Mouse (Mus musculus) midbrain, embryonic 12.5 days (tissue): ENCODE data around the gene Prmt8. TPM values are rescaled to one million over a fixed set of nuclear protein-coding genes. Genes with fewer than 3 reads are reported as not detected.
A peak's percentile ranks its signal among the peaks of the same experiment; 100 is the strongest.

Experiments used
- ATAC-seq: fragments of 200-750 bp; cut with Nextera tagmentation; 2 replicates; pipeline ENCODE4 v1.8.0; 2017; ENCODE audit warnings: low read depth, moderate TSS enrichment, moderate library complexity; ENCODE audit not compliant: low FRiP score
- H3K27ac ChIP-seq: fragments of 300-500 bp; sonication (generic); replicated peaks from 2 replicates; pipeline ENCODE4 v1.5.1; 2016; ENCODE audit warnings: mild to moderate bottlenecking
- H3K27me3 ChIP-seq: fragments of 300-500 bp; sonication (generic); 2 replicates; pipeline ENCODE4 v1.6.1; 2016; ENCODE audit warnings: mild to moderate bottlenecking
- H3K36me3 ChIP-seq: fragments of 300-500 bp; sonication (generic); 2 replicates; pipeline ENCODE4 v1.6.1; 2016
- H3K4me1 ChIP-seq: fragments of 300-500 bp; sonication (generic); 2 replicates; pipeline ENCODE4 v1.6.1; 2016
- H3K4me2 ChIP-seq: fragments of 300-500 bp; sonication (generic); replicated peaks from 2 replicates; pipeline ENCODE4 v1.6.1; 2016; ENCODE audit warnings: mild to moderate bottlenecking, moderate library complexity
- H3K4me3 ChIP-seq: fragments of 300-500 bp; sonication (generic); 2 replicates; pipeline ENCODE4 v1.5.1; 2016; ENCODE audit warnings: mild to moderate bottlenecking
- H3K9ac ChIP-seq: fragments of 300-500 bp; sonication (generic); replicated peaks from 2 replicates; pipeline ENCODE4 v1.6.1; 2016; ENCODE audit warnings: mild to moderate bottlenecking, moderate library complexity
- H3K9me3 ChIP-seq: fragments of 300-500 bp; sonication (generic); 2 replicates; pipeline ENCODE4 v1.6.1; 2016; ENCODE audit warnings: mild to moderate bottlenecking
- WGBS: fragments of 180-500 bp; shearing (Covaris S2); methylation state at CpG from one replicate; pipeline ENCODE4 v1.1.7; 2016; 5-methylcytosine and 5-hydroxymethylcytosine counted together
- polyA plus RNA-seq: library from polyadenylated mRNA; unstranded; fragments of >200 nt; fragmentation: Nextera tagmentation; extraction: Ambion mirVana; gene quantifications from 2 replicates; pipeline ENCODE4 v1.2.1, GENCODE M21; 2016

The Prmt8 gene
- polyA plus RNA-seq, 1 experiment from 2014 or later = 31.3 TPM

DNA sequence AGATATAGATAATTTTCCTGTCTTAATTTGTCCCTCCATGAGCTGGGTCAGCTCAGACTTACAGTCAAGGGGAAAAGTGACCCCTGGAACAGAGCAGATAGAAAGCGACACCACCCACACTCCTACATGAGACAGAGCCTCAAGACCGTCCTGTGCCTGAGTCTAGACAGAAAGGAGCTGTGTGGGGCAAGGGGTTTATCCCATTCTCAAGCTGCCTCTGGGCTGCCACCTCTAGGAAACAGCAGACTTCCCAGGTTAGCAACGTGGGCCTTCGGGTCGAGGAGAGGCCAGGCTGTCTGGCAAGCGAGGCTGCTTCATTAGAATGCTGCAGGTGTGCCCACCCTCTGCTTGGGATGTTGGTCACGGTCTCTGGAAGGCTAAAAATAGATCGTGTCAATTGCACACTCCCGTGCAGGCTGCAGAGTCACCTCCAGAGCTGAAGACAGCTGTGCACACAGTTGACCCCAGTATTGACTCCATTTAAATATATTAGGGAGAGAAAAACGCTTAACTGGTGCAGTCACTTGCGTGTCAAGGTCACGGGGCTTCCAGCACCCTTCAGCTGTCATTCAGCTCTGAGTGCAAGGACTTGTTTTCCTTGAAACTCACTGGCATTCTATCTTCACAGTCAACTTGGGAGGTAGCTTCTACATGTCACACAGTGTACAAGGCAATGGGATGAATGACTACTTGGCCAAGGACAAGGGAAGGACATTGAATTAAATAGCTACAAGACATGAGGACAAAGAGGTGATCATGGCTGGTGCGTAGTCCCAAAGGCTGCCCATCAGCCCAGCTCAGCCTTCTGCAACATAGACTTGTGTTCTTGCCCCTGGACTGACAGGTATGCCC lies 33.9 kb downstream of the Prmt8 start:
- no peaks in the 10 kb centered on the region for H3K27me3 ChIP-seq
- H3K36me3 ChIP-seq = 0 out of 2 replicates have a peak, but pooled peaks cover 3% of the 10 kb centered on the region
- H3K9ac ChIP-seq = no peak overlapping the region
- peak; percentile 79 for ATAC-seq
- H3K9me3 ChIP-seq = no peaks in the 10 kb centered on the region
- peak overlapping the region; percentile 60 for H3K27ac ChIP-seq
- 44% methylated on average over 13 of the region's 13 CpGs for WGBS
- peaks cover 13% of the 10 kb centered on the region for H3K4me1 ChIP-seq
- H3K4me3 ChIP-seq = no peak overlapping the region
- peak overlapping the region; percentile 8; the same call in 1 of the 2 replicates for H3K4me2 ChIP-seq

DNA sequence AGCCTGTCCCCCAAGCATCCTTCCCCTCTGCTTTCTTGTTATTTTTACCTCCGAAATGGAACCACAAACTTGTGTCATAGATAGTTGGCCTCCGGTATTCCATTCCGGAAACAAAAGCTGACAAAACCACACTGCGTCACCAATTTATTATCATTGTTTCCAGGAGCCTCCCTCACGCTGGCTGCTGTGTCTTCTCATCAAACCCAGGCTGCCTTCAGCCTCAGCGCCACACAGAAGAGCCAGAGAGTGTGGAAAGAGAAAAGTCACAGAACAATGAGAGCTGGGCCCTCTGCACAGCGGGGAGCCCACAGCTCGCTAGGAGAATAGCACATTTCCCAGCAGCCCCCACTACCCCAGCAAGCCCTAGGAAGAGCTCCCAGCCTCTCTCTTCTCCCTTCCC lies 46.1 kb downstream of the Prmt8 start:
- no peak overlapping the region for H3K9ac ChIP-seq
- H3K36me3 ChIP-seq = no peaks in the 10 kb centered on the region; the same call in 1 of the 2 replicates
- ATAC-seq = 0 out of 2 replicates have a peak, but pooled peaks have one; percentile 42
- H3K27me3 ChIP-seq = no peaks in the 10 kb centered on the region; the same call in 1 of the 2 replicates
- no peak overlapping the region; the same call in 1 of the 2 replicates for H3K27ac ChIP-seq
- no peak overlapping the region for H3K4me3 ChIP-seq
- H3K9me3 ChIP-seq = no peaks in the 10 kb centered on the region
- 30% methylated on average over 8 of the region's 8 CpGs for WGBS
- peak overlapping the region; percentile 7; the same call in 1 of the 2 replicates for H3K4me2 ChIP-seq
- H3K4me1 ChIP-seq = peaks cover 17% of the 10 kb centered on the region

DNA sequence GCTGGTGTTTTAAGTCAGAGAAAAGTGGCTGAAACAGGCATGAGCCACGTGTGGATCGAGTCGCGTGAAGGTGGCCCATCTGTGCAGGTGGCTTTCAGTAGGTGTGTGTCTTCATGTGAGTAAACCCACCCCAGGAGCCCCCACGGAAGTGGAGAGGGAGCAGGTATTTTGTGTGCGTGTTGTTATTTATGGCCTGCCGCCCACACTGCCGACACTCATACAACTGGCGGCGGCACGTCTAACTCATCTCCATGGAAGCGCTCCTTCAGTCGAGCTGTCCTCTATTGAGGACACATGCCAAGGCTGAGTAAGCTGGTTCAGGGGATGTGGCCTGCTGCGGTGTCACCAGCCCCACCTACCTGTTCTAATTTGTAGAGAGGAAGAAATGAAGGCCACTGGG lies 49.4 kb downstream of the Prmt8 start:
- H3K27ac ChIP-seq = no peak overlapping the region; the same call in 1 of the 2 replicates
- ATAC-seq = no peak
- H3K9me3 ChIP-seq = no peaks in the 10 kb centered on the region
- H3K36me3 ChIP-seq = no peaks in the 10 kb centered on the region
- no peak overlapping the region for H3K4me2 ChIP-seq
- H3K4me3 ChIP-seq = no peak overlapping the region
- WGBS = 84% methylated on average over 14 of the region's 14 CpGs
- H3K9ac ChIP-seq = no peak overlapping the region
- H3K27me3 ChIP-seq = no peaks in the 10 kb centered on the region; the same call in 1 of the 2 replicates
- peaks cover 35% of the 10 kb centered on the region for H3K4me1 ChIP-seq

DNA sequence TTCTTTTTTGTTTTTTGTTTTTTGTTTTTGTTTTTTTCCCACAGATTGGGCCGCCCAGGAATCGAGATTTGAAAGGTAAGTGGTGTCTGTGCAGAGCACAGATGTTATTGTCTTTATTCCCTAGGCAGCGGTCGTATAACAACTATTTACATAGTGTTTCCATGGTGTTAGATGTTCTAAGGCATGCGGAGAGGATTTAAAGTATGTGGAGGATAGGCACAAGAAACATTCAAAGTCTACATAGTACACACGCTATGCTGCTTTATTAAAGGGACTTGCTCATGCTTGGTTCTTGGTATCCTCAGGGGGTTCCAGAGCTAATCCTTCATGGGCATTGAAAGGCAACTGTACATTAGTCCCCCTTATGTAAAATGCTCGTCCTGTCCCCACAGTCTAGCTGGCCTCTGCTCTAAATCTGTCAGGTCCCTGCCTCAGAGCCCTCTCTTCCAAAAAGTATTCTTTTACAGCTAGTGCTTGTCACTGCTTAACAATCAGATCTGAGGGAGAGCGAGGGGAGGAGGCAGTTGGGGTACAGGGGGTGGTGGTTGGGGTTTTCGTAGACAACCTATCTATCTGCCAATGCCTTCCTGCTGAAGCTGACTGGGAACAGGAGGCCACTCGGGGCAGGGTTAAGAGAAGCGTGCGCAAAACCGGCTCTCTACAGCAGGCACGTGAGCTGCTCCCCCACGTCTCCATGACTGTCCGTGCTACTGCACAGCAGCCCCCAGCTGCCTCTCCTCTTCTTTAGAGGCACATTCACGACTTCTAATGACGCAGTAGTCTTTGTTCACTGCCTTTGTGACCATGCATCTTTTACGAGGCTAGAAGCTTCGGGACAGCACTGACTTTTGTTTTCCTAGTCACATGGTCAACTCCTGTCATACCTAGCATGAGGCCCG lies 51.8 kb downstream of the Prmt8 start:
- Histone ChIP-seq H3K36me3 (0 out of 2 replicates have a peak, but pooled peaks cover 2% of the 10 kb centered on the region), H3K9ac (no peak overlapping the region), H3K4me2 (peak overlapping the region; percentile 36), H3K4me1 (peaks cover 23% of the 10 kb centered on the region), H3K4me3 (no peak overlapping the region), H3K9me3 (no peaks in the 10 kb centered on the region), H3K27me3 (no peaks in the 10 kb centered on the region; the same call in 1 of the 2 replicates), H3K27ac (peak overlapping the region; percentile 84)
- peak; percentile 81 for ATAC-seq
- WGBS = 18% methylated on average over 21 of the region's 21 CpGs

DNA sequence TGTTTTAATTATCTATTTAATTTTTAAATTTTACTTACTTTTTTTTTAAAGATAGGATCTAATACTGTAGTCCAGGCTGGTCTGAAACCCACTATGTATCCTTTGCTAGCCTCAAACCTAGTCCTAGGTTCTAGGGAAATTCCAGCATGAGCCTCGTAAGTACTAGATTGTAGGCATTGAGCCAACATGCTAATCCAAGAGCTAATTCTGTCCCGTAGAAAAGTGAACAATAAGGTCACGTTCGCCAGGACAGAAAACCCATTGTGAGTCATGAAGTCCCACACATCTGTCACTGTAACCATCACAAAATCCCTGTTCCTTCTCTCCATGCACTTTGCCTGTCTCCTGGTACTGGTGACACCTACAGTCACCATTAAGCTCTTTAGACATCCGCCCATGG lies 53.8 kb downstream of the Prmt8 start:
- Histone ChIP-seq H3K27me3 (peaks cover 12% of the 10 kb centered on the region), H3K4me1 (peaks cover 23% of the 10 kb centered on the region), H3K4me2 (no peak overlapping the region), H3K9me3 (no peaks in the 10 kb centered on the region), H3K36me3 (0 out of 2 replicates have a peak, but pooled peaks cover 5% of the 10 kb centered on the region), H3K27ac (no peak overlapping the region), H3K4me3 (no peak overlapping the region), H3K9ac (no peak overlapping the region)
- WGBS = 65% methylated on average over 5 of the region's 5 CpGs
- no peak for ATAC-seq

DNA sequence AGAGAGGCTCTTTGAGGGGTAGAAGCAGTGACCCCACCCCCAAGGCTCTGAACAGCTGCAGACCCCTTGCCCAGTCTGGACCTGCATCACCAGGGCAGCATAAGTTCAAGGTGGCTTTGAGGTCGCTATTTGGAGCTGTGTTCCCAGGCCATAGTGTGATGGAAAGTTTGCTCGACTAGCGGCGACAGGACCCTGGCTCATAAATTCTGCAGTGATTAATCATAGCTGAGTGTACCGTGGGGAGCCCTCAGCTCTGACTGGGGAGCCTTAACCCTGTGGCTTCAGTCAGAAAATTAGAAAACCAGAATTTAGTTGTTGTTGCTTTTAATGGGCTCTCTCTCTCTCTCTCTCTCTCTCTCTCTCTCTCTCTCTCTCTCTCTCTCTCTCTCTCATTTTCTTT lies 54.4 kb downstream of the Prmt8 start:
- Histone ChIP-seq H3K4me1 (peaks cover 23% of the 10 kb centered on the region), H3K4me3 (no peak overlapping the region), H3K36me3 (0 out of 2 replicates have a peak, but pooled peaks cover 5% of the 10 kb centered on the region), H3K9me3 (no peaks in the 10 kb centered on the region), H3K9ac (no peak overlapping the region), H3K4me2 (no peak overlapping the region), H3K27me3 (peaks cover 12% of the 10 kb centered on the region), H3K27ac (no peak overlapping the region)
- ATAC-seq = no peak
- WGBS = 81% methylated on average over 5 of the region's 5 CpGs

DNA sequence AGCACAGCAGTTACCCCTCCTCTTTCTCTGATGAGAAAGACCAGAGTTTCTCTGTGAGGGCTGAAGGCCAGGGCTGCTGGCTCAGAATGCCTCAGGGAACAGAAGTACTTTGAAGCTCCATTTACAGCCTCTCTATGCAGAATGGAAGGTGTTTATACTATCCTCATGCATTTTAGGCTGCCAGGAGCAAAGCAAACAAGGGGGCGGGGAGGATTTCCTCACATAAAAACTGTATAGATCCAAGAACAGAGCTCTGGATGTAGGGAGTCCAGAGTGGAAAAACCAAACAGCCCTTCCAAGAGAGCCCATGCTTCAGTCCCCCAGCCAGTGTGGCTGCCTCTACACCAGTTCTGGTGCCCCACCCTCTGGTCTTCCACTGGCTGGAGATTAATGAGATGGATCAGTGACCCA lies 61.0 kb downstream of the Prmt8 start:
- Histone ChIP-seq H3K27ac (no peak overlapping the region; the same call in 1 of the 2 replicates), H3K4me1 (peaks cover 20% of the 10 kb centered on the region), H3K9me3 (no peaks in the 10 kb centered on the region), H3K4me3 (no peak overlapping the region), H3K4me2 (no peak overlapping the region), H3K27me3 (peaks cover 22% of the 10 kb centered on the region), H3K9ac (no peak overlapping the region; the same call in 1 of the 2 replicates), H3K36me3 (0 out of 2 replicates have a peak, but pooled peaks cover 3% of the 10 kb centered on the region)
- 66% methylated on average over 1 of the region's 1 CpGs for WGBS
- peak; percentile 32; the same call in 1 of the 2 replicates for ATAC-seq

DNA sequence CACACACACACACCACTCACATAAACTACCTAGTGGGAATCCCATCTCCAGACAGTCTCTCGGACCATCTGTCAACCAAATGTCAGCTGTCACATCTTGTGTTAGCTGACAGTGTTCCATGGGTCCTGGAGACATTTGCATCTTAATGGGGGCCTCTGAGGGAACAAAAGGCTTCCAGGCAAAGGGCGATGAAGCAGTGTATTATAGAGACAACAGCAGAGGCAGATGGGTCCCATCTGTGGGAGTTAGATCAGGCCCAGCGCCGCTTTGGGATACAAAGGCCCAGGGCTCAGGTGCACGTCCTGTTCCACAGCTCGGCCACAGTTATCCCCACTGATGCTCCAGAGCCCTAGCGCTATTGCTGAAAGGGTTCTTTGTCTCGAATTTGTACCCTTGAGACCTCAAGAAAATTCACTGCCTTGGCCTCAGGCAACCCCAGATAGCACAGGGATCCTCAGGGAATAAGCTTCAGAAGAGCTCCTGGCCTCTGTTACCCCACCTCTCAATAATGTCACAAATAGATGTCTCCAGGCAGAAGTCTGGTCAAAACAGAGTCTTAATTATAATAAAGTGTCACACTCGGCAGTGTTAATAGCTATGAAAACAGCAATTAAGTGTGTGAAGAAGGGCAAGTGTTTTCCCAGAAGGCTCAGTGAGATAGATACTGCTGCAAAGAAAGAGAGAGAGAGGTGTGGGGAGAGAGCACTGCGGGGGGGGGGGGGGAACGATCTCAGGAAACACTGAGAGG lies 68.1 kb downstream of the Prmt8 start:
- H3K4me1 ChIP-seq = peaks cover 29% of the 10 kb centered on the region

DNA sequence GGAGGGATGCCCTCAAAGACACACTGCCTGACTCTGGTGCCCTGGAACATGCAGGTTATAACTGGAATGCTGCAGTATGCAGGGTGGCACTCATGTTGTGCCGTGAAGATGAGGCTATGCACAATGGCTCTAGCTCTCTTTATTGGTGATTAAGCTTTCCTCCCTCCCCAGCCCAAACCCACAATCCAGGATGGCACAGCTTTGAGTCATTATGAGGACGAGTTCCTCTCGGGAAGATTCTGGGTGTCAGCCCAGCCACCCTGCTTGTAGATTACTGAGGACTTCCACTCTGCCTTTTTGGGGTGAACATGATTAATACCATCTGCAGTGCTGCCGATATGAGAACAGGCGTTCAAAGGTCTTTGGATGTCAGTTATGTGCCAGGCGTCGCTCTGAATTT lies 75.6 kb downstream of the Prmt8 start:
- WGBS = 89% methylated on average over 7 of the region's 7 CpGs
- Histone ChIP-seq H3K36me3 (0 out of 2 replicates have a peak, but pooled peaks cover 6% of the 10 kb centered on the region), H3K27ac (no peak overlapping the region), H3K4me3 (no peak overlapping the region), H3K9me3 (no peaks in the 10 kb centered on the region), H3K9ac (no peak overlapping the region), H3K4me2 (no peak overlapping the region), H3K27me3 (0 out of 2 replicates have a peak, but pooled peaks cover 3% of the 10 kb centered on the region), H3K4me1 (no peaks in the 10 kb centered on the region)
- no peak for ATAC-seq

More for the DNA sequence above, 68.1 kb downstream of the Prmt8 start:
- H3K27me3 ChIP-seq = peaks cover 13% of the 10 kb centered on the region
- H3K9me3 ChIP-seq = no peaks in the 10 kb centered on the region
- H3K27ac ChIP-seq = peak overlapping the region; percentile 79
- 18% methylated on average over 10 of the region's 11 CpGs for whole genome bisulfite sequencing
- H3K9ac ChIP-seq = no peak overlapping the region
- no peaks in the 10 kb centered on the region for H3K36me3 ChIP-seq
- H3K4me2 ChIP-seq = no peak overlapping the region
- no peak overlapping the region for H3K4me3 ChIP-seq
- ATAC-seq = peak; percentile 94

DNA sequence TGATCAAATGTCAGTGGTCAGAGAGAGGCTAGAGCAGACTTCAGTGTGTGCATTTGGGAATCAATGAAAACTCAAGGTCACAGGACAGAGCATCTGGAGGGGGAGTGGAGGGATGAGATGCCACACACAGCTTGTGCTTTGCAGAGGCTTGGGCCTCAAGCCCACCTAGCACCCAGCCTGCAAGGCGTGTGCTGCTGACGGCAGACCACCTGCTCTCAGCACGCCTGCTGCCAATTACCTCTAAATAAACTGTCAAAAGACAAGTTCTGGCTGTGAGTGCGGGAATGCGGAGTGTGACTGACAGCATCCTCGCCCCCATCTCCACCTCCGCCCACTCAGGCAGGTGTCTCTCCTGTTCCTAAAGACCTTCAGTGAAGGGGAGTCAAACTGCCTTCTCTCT lies 77.0 kb downstream of the Prmt8 start:
- Histone ChIP-seq H3K36me3 (0 out of 2 replicates have a peak, but pooled peaks cover 6% of the 10 kb centered on the region), H3K27ac (no peak overlapping the region), H3K4me3 (no peak overlapping the region), H3K9me3 (no peaks in the 10 kb centered on the region), H3K27me3 (no peaks in the 10 kb centered on the region), H3K4me2 (no peak overlapping the region), H3K4me1 (no peaks in the 10 kb centered on the region), H3K9ac (no peak overlapping the region)
- ATAC-seq = no peak
- WGBS = 76% methylated on average over 7 of the region's 7 CpGs
